Mouse (Mus musculus): ENCODE measurements around the gene Slc4a8.
A peak's percentile ranks its signal among the peaks of the same experiment; 100 is the strongest.

Gene Slc4a8

GRCm38 (mm10) chr15:100761419-100762185 is at the start of gene Slc4a8:
Gene Slc4a8 (plus strand): TSS chr15:100761747.
- DNase-seq, result peak; percentile 92

GRCm38 (mm10) chr15:100714470-100714869 is 47.1 kb upstream of the Slc4a8 start:
- no peak for DNase-seq

- DNase-seq, result no peak
Measured at GRCm38 (mm10) chr15:100715399-100715993, 46.1 kb upstream of the Slc4a8 start.

- no peak for DNase-seq
Measured at GRCm38 (mm10) chr15:100717933-100718332, 43.6 kb upstream of the Slc4a8 start.

- no peak for DNase-seq
Measured at GRCm38 (mm10) chr15:100718572-100718971, 43.0 kb upstream of the Slc4a8 start.

- no peak for DNase-seq
Measured at GRCm38 (mm10) chr15:100719217-100719616, 42.3 kb upstream of the Slc4a8 start.

- DNase-seq, result no peak
Measured at GRCm38 (mm10) chr15:100720066-100720465, 41.5 kb upstream of the Slc4a8 start.

GRCm38 (mm10) chr15:100721445-100721844 is 40.1 kb upstream of the Slc4a8 start:
- DNase-seq, result no peak

- no peak for DNase-seq
Measured at GRCm38 (mm10) chr15:100722026-100722425, 39.5 kb upstream of the Slc4a8 start.

- no peak for DNase-seq
Measured at GRCm38 (mm10) chr15:100722564-100722963, 39.0 kb upstream of the Slc4a8 start.

- DNase-seq, result no peak
Measured at GRCm38 (mm10) chr15:100723505-100723904, 38.0 kb upstream of the Slc4a8 start.

GRCm38 (mm10) chr15:100726721-100727120 is 34.8 kb upstream of the Slc4a8 start:
- DNase-seq, result no peak

- DNase-seq, result no peak
Measured at GRCm38 (mm10) chr15:100727834-100728233, 33.7 kb upstream of the Slc4a8 start.

GRCm38 (mm10) chr15:100728586-100728985 is 33.0 kb upstream of the Slc4a8 start:
- no peak for DNase-seq

- no peak for DNase-seq
Measured at GRCm38 (mm10) chr15:100729281-100729985, 32.1 kb upstream of the Slc4a8 start, which contains the start of gene Galnt6. Gene Galnt6 (minus strand): TSS chr15:100729376.

GRCm38 (mm10) chr15:100731081-100731480 is 30.5 kb upstream of the Slc4a8 start:
- DNase-seq, result no peak

- no peak for DNase-seq
Measured at GRCm38 (mm10) chr15:100732580-100732979, 29.0 kb upstream of the Slc4a8 start.

GRCm38 (mm10) chr15:100735095-100735952 is 26.2 kb upstream of the Slc4a8 start:
- DNase-seq, result no peak

- DNase-seq, result no peak
Measured at GRCm38 (mm10) chr15:100735953-100736300, 25.6 kb upstream of the Slc4a8 start.

- DNase-seq, result no peak
Measured at GRCm38 (mm10) chr15:100737667-100738066, 23.9 kb upstream of the Slc4a8 start.

- no peak for DNase-seq
Measured at GRCm38 (mm10) chr15:100738351-100738781, 23.2 kb upstream of the Slc4a8 start.

- DNase-seq, result no peak
Measured at GRCm38 (mm10) chr15:100739442-100739841, 22.1 kb upstream of the Slc4a8 start.

GRCm38 (mm10) chr15:100743238-100743637 is 18.3 kb upstream of the Slc4a8 start:
- no peak for DNase-seq

Data from cerebellum, adult 11 months (tissue).